Mouse (Mus musculus) limb, embryonic 14.5 days (tissue): ENCODE measurements at regions not wholly inside any gene's neighbourhood (a gene's known extent, or its start where the extent isn't known, plus 50 kb on each side); places are given as distances from the start of the nearest gene placed in this dataset.

Experiments
- ATAC-seq: fragments of 200-750 bp; cut with Nextera tagmentation; 2 replicates; pipeline ENCODE4 v1.8.0; 2017; ENCODE audit warnings: low read depth, moderate number of reproducible peaks, moderate TSS enrichment; ENCODE audit not compliant: low FRiP score
- DNase-seq: peaks from one replicate; pipeline ENCODE4 v3.0.0-alpha.2; 2015; ENCODE audit warnings: low spot score
- H3K27ac ChIP-seq: fragments of 300-500 bp; sonication (generic); replicated peaks from 2 replicates; pipeline ENCODE4 v1.5.1; 2014; ENCODE audit warnings: low read depth, mild to moderate bottlenecking, low read length, moderate library complexity, mixed read lengths
- H3K27me3 ChIP-seq: fragments of 300-500 bp; sonication (generic); 2 replicates; pipeline ENCODE4 v1.6.1; 2014; ENCODE audit warnings: low read length, mixed read lengths; ENCODE audit not compliant: control insufficient read depth, insufficient read depth
- H3K36me3 ChIP-seq: fragments of 300-500 bp; sonication (generic); 2 replicates; pipeline ENCODE4 v1.6.1; 2014; ENCODE audit warnings: mild to moderate bottlenecking, low read length, moderate library complexity, mixed read lengths; ENCODE audit not compliant: control insufficient read depth, insufficient read depth
- H3K4me1 ChIP-seq: fragments of 300-500 bp; sonication (generic); 2 replicates; pipeline ENCODE4 v1.6.1; 2014; ENCODE audit warnings: antibody characterized with exemption, low read length, mixed read lengths; ENCODE audit not compliant: control insufficient read depth, insufficient read depth
- H3K4me2 ChIP-seq: fragments of 300-500 bp; sonication (generic); replicated peaks from 2 replicates; pipeline ENCODE4 v1.6.1; 2014; ENCODE audit warnings: low read depth, mild to moderate bottlenecking, low read length, moderate library complexity; ENCODE audit not compliant: severe bottlenecking
- H3K4me3 ChIP-seq: fragments of 300-500 bp; sonication (generic); replicated peaks from 2 replicates; pipeline ENCODE4 v1.5.1; 2014; ENCODE audit warnings: low read length
- H3K9ac ChIP-seq: fragments of 300-500 bp; sonication (generic); 2 replicates; pipeline ENCODE4 v1.6.1; 2014; ENCODE audit warnings: mild to moderate bottlenecking, low read depth, low read length, moderate library complexity; ENCODE audit not compliant: severe bottlenecking
- H3K9me3 ChIP-seq: fragments of 300-500 bp; sonication (generic); 2 replicates; pipeline ENCODE4 v1.6.1; 2016; ENCODE audit warnings: low read length; ENCODE audit not compliant: control insufficient read depth
- POLR2A ChIP-seq: fragments of 200-500 bp; IDR thresholded peaks from 2 replicates; pipeline ENCODE4 v1.8.0; 2012; ENCODE audit warnings: inconsistent platforms, mild to moderate bottlenecking, moderate library complexity, borderline replicate concordance; ENCODE audit not compliant: insufficient read depth, insufficient read length; ENCODE audit errors: extremely low read depth
- WGBS: fragments of 180-500 bp; shearing (Covaris S2); extraction: QIAGEN DNeasy Blood & Tissue Kit; methylation state at CpG from one replicate; pipeline ENCODE4 v1.1.7; 2014; 5-methylcytosine and 5-hydroxymethylcytosine counted together

GRCm38 (mm10) chr2:9589200-9589599, 291.9 kb upstream of the 4930412O13Rik start:
- no peak overlapping the region for H3K4me3 ChIP-seq
- H3K9ac ChIP-seq = no peak overlapping the region
- no peaks in the 10 kb centered on the region for H3K36me3 ChIP-seq
- no peak for TF ChIP-seq POLR2A
- DNase-seq (no peak), ATAC-seq (no peak)
- no peak overlapping the region for H3K4me2 ChIP-seq
- H3K27ac ChIP-seq = no peak overlapping the region
- no peaks in the 10 kb centered on the region for H3K4me1 ChIP-seq
- no peaks in the 10 kb centered on the region for H3K27me3 ChIP-seq
- no peaks in the 10 kb centered on the region for H3K9me3 ChIP-seq

- Histone ChIP-seq H3K27me3 (no peaks in the 10 kb centered on the region), H3K36me3 (no peaks in the 10 kb centered on the region), H3K9ac (no peak overlapping the region), H3K9me3 (no peaks in the 10 kb centered on the region), H3K4me3 (no peak overlapping the region), H3K27ac (no peak overlapping the region), H3K4me1 (no peaks in the 10 kb centered on the region), H3K4me2 (no peak overlapping the region)
- 70% methylated on average over 1 of the region's 1 CpGs for WGBS
- no peak for DNase-seq
- ATAC-seq = no peak
- no peak for TF ChIP-seq POLR2A
Observed at GRCm38 (mm10) chr2:9592531-9592930, 288.5 kb upstream of the 4930412O13Rik start.

- H3K9ac ChIP-seq = no peak overlapping the region
- H3K4me1 ChIP-seq = no peaks in the 10 kb centered on the region
- no peak for DNase-seq
- no peak for TF ChIP-seq POLR2A
- H3K4me3 ChIP-seq = no peak overlapping the region
- no peaks in the 10 kb centered on the region for H3K9me3 ChIP-seq
- H3K36me3 ChIP-seq = no peaks in the 10 kb centered on the region
- no peak overlapping the region for H3K27ac ChIP-seq
- WGBS = 32% methylated on average over 10 of the region's 10 CpGs
- H3K4me2 ChIP-seq = no peak overlapping the region
- no peaks in the 10 kb centered on the region for H3K27me3 ChIP-seq
- no peak for ATAC-seq
Observed at GRCm38 (mm10) chr2:9593931-9594330, 287.1 kb upstream of the 4930412O13Rik start.

- Histone ChIP-seq H3K36me3 (no peaks in the 10 kb centered on the region), H3K9ac (no peak overlapping the region), H3K9me3 (no peaks in the 10 kb centered on the region), H3K27me3 (no peaks in the 10 kb centered on the region), H3K4me3 (no peak overlapping the region), H3K4me2 (no peak overlapping the region), H3K27ac (no peak overlapping the region), H3K4me1 (no peaks in the 10 kb centered on the region)
- 63% methylated on average over 8 of the region's 8 CpGs for WGBS
- DNase-seq (no peak), ATAC-seq (no peak)
- TF ChIP-seq POLR2A = no peak
Observed at GRCm38 (mm10) chr2:9595236-9595850, 285.7 kb upstream of the 4930412O13Rik start.

GRCm38 (mm10) chr2:9596135-9596534, 284.9 kb upstream of the 4930412O13Rik start:
- DNase-seq (no peak), ATAC-seq (no peak)
- WGBS = 73% methylated on average over 12 of the region's 12 CpGs
- no peaks in the 10 kb centered on the region for H3K4me1 ChIP-seq
- no peak overlapping the region for H3K9ac ChIP-seq
- no peak for TF ChIP-seq POLR2A
- H3K36me3 ChIP-seq = no peaks in the 10 kb centered on the region
- no peak overlapping the region for H3K4me2 ChIP-seq
- H3K4me3 ChIP-seq = no peak overlapping the region
- no peaks in the 10 kb centered on the region for H3K27me3 ChIP-seq
- no peaks in the 10 kb centered on the region for H3K9me3 ChIP-seq
- no peak overlapping the region for H3K27ac ChIP-seq

GRCm38 (mm10) chr2:9604984-9605383, 276.1 kb upstream of the 4930412O13Rik start:
- 80% methylated on average over 6 of the region's 6 CpGs for WGBS
- no peak for ATAC-seq
- no peak for TF ChIP-seq POLR2A

More at GRCm38 (mm10) chr2:9604984-9605383, 276.1 kb upstream of the 4930412O13Rik start:
- H3K4me3 ChIP-seq = no peak overlapping the region
- H3K4me2 ChIP-seq = no peak overlapping the region
- no peaks in the 10 kb centered on the region for H3K36me3 ChIP-seq
- H3K27me3 ChIP-seq = no peaks in the 10 kb centered on the region
- H3K4me1 ChIP-seq = no peaks in the 10 kb centered on the region
- DNase-seq = no peak
- H3K9me3 ChIP-seq = no peaks in the 10 kb centered on the region
- no peak overlapping the region for H3K9ac ChIP-seq
- no peak overlapping the region for H3K27ac ChIP-seq
